ENCODE assay signal across 24 mouse cellular contexts in genomic region chr5:37525363-37525762, GRCm38 (mm10).
A peak's percentile ranks its signal among the peaks of the same experiment; 100 is the strongest.
DNase-seq lines count a peak whose midpoint lies in the region; ATAC-seq lines count a peak whose summit lies in the region.
"Had no signal": no experiment of that assay in that cellular context is flagged by ENCODE, and none has a peak within 500 bp of the region (broad histone marks: within the 10 kb centered on the region; RNA-seq: fewer than 3 reads in every experiment).

No protein-coding gene starts in this region.

- H3K4me1 ChIP-seq in hindbrain, embryonic 13.5 days (replicated peaks) = no peaks in the 10 kb centered on the region
- H3K4me1 ChIP-seq in hindbrain, embryonic 11.5 days (replicated peaks; ENCODE audit: control insufficient read depth, insufficient read depth, low read length) = no peaks in the 10 kb centered on the region
- H3K4me1 ChIP-seq in neural tube, embryonic 11.5 days (ENCODE audit: control insufficient read depth, insufficient read depth, low read length) = no peaks in the 10 kb centered on the region
- no peaks in the 10 kb centered on the region for H3K4me1 ChIP-seq in neural tube, embryonic 15.5 days
- 0 out of 2 replicates have a peak, but pooled peaks cover 9% of the 10 kb centered on the region for H3K4me1 ChIP-seq in neural tube, embryonic 13.5 days (replicated peaks)
- H3K4me1 ChIP-seq: embryonic facial prominence, embryonic 13.5 days; embryonic facial prominence, embryonic 15.5 days; forebrain, embryonic 10.5 days; forebrain, embryonic 12.5 days had no signal

- H3K36me3 ChIP-seq in hindbrain, embryonic 13.5 days = no peaks in the 10 kb centered on the region
- H3K36me3 ChIP-seq in hindbrain, embryonic 11.5 days (ENCODE audit: control insufficient read depth, insufficient read depth, low read length) = no peaks in the 10 kb centered on the region
- H3K36me3 ChIP-seq in neural tube, embryonic 11.5 days (ENCODE audit: control insufficient read depth, insufficient read depth, low read length) = no peaks in the 10 kb centered on the region
- H3K36me3 ChIP-seq in neural tube, embryonic 15.5 days = no peaks in the 10 kb centered on the region
- no peaks in the 10 kb centered on the region for H3K36me3 ChIP-seq in neural tube, embryonic 13.5 days
- H3K36me3 ChIP-seq: embryonic facial prominence, embryonic 13.5 days; embryonic facial prominence, embryonic 15.5 days; forebrain, embryonic 10.5 days; forebrain, embryonic 12.5 days had no signal

- peak overlapping the region; percentile 15; the same call in 1 of the 2 replicates for H3K27ac ChIP-seq in hindbrain, embryonic 13.5 days
- no peak overlapping the region for H3K27ac ChIP-seq in hindbrain, embryonic 11.5 days (ENCODE audit: low read depth, low read length)
- peak overlapping the region; percentile 58; the same call in 1 of the 2 replicates for H3K27ac ChIP-seq in neural tube, embryonic 11.5 days (ENCODE audit: low read depth, low read length)
- no peak overlapping the region for H3K27ac ChIP-seq in neural tube, embryonic 15.5 days (replicated peaks)
- H3K27ac ChIP-seq in neural tube, embryonic 13.5 days (replicated peaks) = peak overlapping the region; percentile 54
- H3K27ac ChIP-seq: embryonic facial prominence, embryonic 13.5 days; embryonic facial prominence, embryonic 15.5 days; forebrain, embryonic 10.5 days; forebrain, embryonic 12.5 days had no signal

- H3K9ac ChIP-seq in hindbrain, embryonic 13.5 days = no peak overlapping the region
- H3K9ac ChIP-seq in hindbrain, embryonic 11.5 days (ENCODE audit: low read depth, low read length) = no peak overlapping the region
- H3K9ac ChIP-seq in neural tube, embryonic 11.5 days (ENCODE audit: low read length) = no peak overlapping the region
- H3K9ac ChIP-seq in neural tube, embryonic 15.5 days (replicated peaks) = no peak overlapping the region
- no peak overlapping the region for H3K9ac ChIP-seq in neural tube, embryonic 13.5 days
- H3K9ac ChIP-seq: embryonic facial prominence, embryonic 13.5 days; embryonic facial prominence, embryonic 15.5 days; forebrain, embryonic 12.5 days had no signal

- no peak for DNase-seq in hindbrain, embryonic 11.5 days (ENCODE audit: low spot score)
- DNase-seq in neural tube, embryonic 11.5 days (ENCODE audit: low spot score) = no peak
- DNase-seq in mesoderm, embryonic 11.5 days (ENCODE audit: low read depth, low spot score) = peak; percentile 59
- DNase-seq in lung, postnatal 4 days = no peak
- no peak for DNase-seq in kidney, adult 9 months
- DNase-seq: adrenal gland, adult 2 months; adrenal gland, postnatal 10 days; adrenal gland, postnatal 25 days; cerebellum, adult 11 months; cerebellum, adult 18-20 months; cerebellum, adult 8-10 months; cerebellum, adult 9-11 months; cerebellum, postnatal 14 days; cerebellum, postnatal 36 days had no signal

- no peak for ATAC-seq in hindbrain, embryonic 13.5 days (ENCODE audit: low FRiP score)
- ATAC-seq in hindbrain, embryonic 11.5 days (ENCODE audit: low FRiP score) = no peak
- ATAC-seq in neural tube, embryonic 11.5 days (ENCODE audit: insufficient read depth, low FRiP score, low TSS enrichment) = 0 out of 2 replicates have a peak, but pooled peaks have one; percentile 27
- ATAC-seq in neural tube, embryonic 15.5 days (ENCODE audit: low FRiP score) = no peak
- peak; percentile 62; the same call in 1 of the 2 replicates for ATAC-seq in neural tube, embryonic 13.5 days (ENCODE audit: low read depth)
- ATAC-seq: forebrain, embryonic 14.5 days; forebrain, embryonic 16.5 days had no signal

- 61% methylated on average over 5 of the region's 5 CpGs for WGBS in hindbrain, embryonic 13.5 days
- 85% methylated on average over 5 of the region's 5 CpGs for WGBS in hindbrain, embryonic 11.5 days
- WGBS in neural tube, embryonic 11.5 days = 61% methylated on average over 5 of the region's 5 CpGs
- WGBS in neural tube, embryonic 15.5 days = 47% methylated on average over 5 of the region's 5 CpGs
- WGBS in neural tube, embryonic 13.5 days = 44% methylated on average over 5 of the region's 5 CpGs

- H3K27me3 ChIP-seq in hindbrain, embryonic 13.5 days = no peaks in the 10 kb centered on the region
- H3K27me3 ChIP-seq in hindbrain, embryonic 11.5 days (ENCODE audit: control insufficient read depth, insufficient read depth, low read length) = no peaks in the 10 kb centered on the region
- H3K27me3 ChIP-seq in neural tube, embryonic 11.5 days (ENCODE audit: control insufficient read depth, insufficient read depth, low read length) = no peaks in the 10 kb centered on the region
- no peaks in the 10 kb centered on the region for H3K27me3 ChIP-seq in neural tube, embryonic 15.5 days (replicated peaks)
- H3K27me3 ChIP-seq in neural tube, embryonic 13.5 days = no peaks in the 10 kb centered on the region
- H3K27me3 ChIP-seq: embryonic facial prominence, embryonic 13.5 days; embryonic facial prominence, embryonic 15.5 days; forebrain, embryonic 12.5 days had no signal

- no peaks in the 10 kb centered on the region for H3K9me3 ChIP-seq in hindbrain, embryonic 13.5 days
- H3K9me3 ChIP-seq in hindbrain, embryonic 11.5 days (ENCODE audit: control insufficient read depth, low read length) = no peaks in the 10 kb centered on the region
- no peaks in the 10 kb centered on the region for H3K9me3 ChIP-seq in neural tube, embryonic 11.5 days (ENCODE audit: control insufficient read depth, low read length)
- no peaks in the 10 kb centered on the region for H3K9me3 ChIP-seq in neural tube, embryonic 15.5 days (replicated peaks)
- no peaks in the 10 kb centered on the region for H3K9me3 ChIP-seq in neural tube, embryonic 13.5 days
- H3K9me3 ChIP-seq: embryonic facial prominence, embryonic 13.5 days; embryonic facial prominence, embryonic 15.5 days; forebrain, embryonic 10.5 days; forebrain, embryonic 12.5 days had no signal

- H3K4me3 ChIP-seq in hindbrain, embryonic 13.5 days = no peak overlapping the region
- H3K4me3 ChIP-seq in hindbrain, embryonic 11.5 days (ENCODE audit: low read depth, low read length) = no peak overlapping the region
- H3K4me3 ChIP-seq in neural tube, embryonic 11.5 days (ENCODE audit: low read depth, low read length) = no peak overlapping the region
- no peak overlapping the region for H3K4me3 ChIP-seq in neural tube, embryonic 15.5 days (replicated peaks)
- no peak overlapping the region for H3K4me3 ChIP-seq in neural tube, embryonic 13.5 days
- H3K4me3 ChIP-seq: embryonic facial prominence, embryonic 13.5 days; embryonic facial prominence, embryonic 15.5 days; erythroblast, embryonic 14.5 days; forebrain, embryonic 10.5 days; forebrain, embryonic 12.5 days had no signal

- no peak overlapping the region for H3K4me2 ChIP-seq in hindbrain, embryonic 13.5 days
- no peak overlapping the region for H3K4me2 ChIP-seq in hindbrain, embryonic 11.5 days (replicated peaks; ENCODE audit: low read depth, low read length)
- H3K4me2 ChIP-seq in neural tube, embryonic 11.5 days (ENCODE audit: low read depth) = no peak overlapping the region
- H3K4me2 ChIP-seq in neural tube, embryonic 15.5 days = no peak overlapping the region
- H3K4me2 ChIP-seq in neural tube, embryonic 13.5 days = no peak overlapping the region
- H3K4me2 ChIP-seq: embryonic facial prominence, embryonic 13.5 days; embryonic facial prominence, embryonic 15.5 days; forebrain, embryonic 12.5 days had no signal

Comparison
In these comparisons a context has a peak if more than half of its experiments do, and no peak if none do; other contexts are left out.
1. ATAC-seq: peak in neural tube, embryonic 11.5 days (single experiment) and neural tube, embryonic 13.5 days (single experiment); none in hindbrain, embryonic 13.5 days (single experiment), hindbrain, embryonic 11.5 days (single experiment) and neural tube, embryonic 15.5 days (single experiment).
2. H3K27ac ChIP-seq: peak in hindbrain, embryonic 13.5 days (single experiment), neural tube, embryonic 11.5 days (single experiment) and neural tube, embryonic 13.5 days (single experiment); none in hindbrain, embryonic 11.5 days (single experiment) and neural tube, embryonic 15.5 days (single experiment).